Mouse (Mus musculus): Measurements from ENCODE around the gene Nelfe. TPM values are rescaled to one million over a fixed set of nuclear protein-coding genes. Genes with fewer than 3 reads are reported as not detected.
"Not testable (repeated sequence)": the region's sequence is repeated elsewhere in the genome, so short reads cannot be mapped to it uniquely, and the experiment has no call there.

The Nelfe gene
- total RNA-seq, 4 experiments from 2014 or later, result 16.6 to 17.9 (median 16.7) TPM

GRCm38 (mm10) chr17:34893072-34893824 is 43.1 kb downstream of the Nelfe start:
- no peak for DNase-seq (ENCODE audit: low spot score)

- DNase-seq (ENCODE audit: low spot score), result peak; percentile 91
Measured at GRCm38 (mm10) chr17:34894074-34894597, 43.9 kb downstream of the Nelfe start.

GRCm38 (mm10) chr17:34894801-34895530 is 44.8 kb downstream of the Nelfe start:
- DNase-seq (ENCODE audit: low spot score), result peak; percentile 35

DNA sequence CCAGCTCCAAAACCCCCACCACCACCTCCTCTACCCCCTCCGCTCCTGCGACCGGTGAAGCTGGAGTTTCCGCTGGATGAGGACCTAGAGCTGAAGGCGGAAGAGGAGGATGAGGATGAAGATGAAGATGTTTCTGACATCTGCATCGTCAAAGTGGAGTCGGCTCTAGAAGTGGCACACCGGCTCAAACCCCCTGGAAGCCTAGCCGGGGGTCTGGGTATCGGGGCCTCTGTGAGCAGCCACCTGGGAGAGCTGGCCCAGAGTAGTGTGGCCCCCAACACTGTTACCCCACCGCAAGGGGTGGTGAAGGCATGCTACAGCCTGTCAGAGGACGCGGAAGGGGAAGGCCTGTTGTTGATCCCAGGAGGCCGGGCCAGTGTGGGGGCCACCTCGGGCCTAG is 45.5 kb downstream of the Nelfe start:
- no peak for DNase-seq (ENCODE audit: low spot score)

DNA sequence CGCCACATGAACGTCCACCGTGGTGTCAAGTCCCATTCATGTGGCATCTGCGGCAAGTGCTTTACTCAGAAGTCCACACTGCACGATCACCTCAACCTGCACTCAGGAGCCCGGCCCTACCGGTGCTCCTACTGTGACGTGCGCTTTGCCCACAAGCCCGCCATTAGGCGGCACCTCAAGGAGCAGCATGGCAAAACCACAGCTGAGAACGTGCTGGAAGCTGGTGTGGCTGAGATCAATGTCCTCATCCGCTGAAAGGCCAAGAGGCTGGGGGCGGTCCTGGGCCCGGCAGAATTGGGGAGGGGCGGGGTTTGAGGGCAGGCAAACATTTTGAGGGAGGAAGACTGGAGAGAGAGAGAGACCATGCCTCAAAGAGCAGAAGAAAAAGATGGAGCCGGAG is 46.2 kb downstream of the Nelfe start:
- DNase-seq (ENCODE audit: low spot score), result no peak

DNA sequence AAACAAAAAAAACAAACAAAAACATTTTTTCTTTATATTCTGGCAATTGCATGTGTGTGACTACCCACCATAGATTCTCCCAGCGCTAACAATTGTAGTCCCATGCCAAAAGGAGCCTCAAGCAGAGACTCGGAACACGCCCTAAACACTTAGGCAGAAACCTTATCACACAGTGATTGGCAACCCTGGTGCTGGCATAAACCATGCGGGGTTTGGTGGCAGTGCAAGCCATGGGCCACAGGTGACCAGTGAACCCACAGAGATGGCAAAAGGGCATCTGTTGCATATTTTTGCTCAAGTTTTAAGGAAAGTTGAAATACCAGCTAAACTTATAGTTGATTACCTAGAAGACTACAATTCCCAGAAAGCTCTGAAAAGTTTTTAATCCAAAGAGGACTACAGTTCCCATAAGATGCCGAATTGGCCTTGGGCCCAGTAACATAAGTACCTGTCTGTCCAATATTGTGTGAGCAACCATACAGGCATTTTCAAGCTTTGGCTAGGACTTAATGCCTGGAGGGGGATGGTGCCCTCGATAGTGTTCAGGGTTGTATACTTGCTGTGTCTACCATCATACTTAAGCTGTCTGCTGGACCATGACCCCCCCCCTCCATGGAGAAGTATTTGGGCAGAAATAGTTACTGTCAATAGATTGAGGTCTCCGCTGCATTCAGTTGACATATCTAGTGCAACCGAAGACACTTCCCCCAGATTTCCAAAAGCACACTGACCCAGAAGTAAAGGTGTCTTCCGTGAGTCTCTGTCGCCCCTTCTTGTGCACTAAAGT is 47.4 kb downstream of the Nelfe start:
- peak; percentile 24 for DNase-seq (ENCODE audit: low spot score)

DNA sequence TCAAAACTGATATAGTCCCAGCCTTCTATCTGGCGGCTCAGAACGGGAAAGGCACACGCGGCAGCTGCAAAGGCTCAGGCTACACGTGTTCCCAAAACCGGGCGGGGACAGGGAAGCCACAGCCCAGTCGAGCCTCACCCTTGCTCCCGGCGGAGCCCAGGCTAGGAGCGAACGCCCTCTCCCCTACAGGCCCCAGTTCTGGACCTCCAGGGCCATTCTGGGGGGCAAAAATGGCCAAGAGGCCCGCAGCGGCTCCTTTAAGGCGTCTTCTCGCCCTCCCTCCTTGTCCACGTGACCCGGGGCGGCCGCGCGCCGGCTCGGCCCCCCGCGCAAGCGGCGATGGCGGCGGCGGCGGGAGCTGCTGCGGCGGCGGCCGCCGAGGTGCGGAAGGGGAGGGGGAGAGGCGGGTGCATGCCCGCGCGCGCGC is 48.0 kb downstream of the Nelfe start, which contains the start of the genes C2 and Ehmt2:
TSS of gene C2 (minus strand) at position 106 of the 427 bp plus-strand sequence.
TSS of gene Ehmt2 (plus strand) at position 310 of the 427 bp plus-strand sequence.
- peak; percentile 78 for DNase-seq (ENCODE audit: low spot score)

DNA sequence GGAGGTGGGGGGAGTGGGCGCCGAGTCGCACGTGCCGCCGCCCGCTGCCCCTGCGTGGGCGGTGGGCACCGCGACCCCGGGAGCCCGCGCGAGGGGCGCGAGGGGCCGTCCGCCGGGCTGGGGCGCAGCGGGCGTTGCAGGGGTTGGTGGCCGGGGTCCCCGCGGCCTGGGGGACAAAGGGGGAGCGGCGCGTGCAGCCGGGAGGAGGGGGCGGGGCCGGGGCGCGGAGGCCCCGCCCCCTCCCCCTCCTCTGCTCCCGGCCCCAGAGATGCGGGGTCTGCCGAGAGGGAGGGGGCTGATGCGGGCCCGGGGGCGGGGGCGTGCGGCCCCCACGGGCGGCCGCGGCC is 48.5 kb downstream of the Nelfe start:
- no peak for DNase-seq (ENCODE audit: low spot score)

DNA sequence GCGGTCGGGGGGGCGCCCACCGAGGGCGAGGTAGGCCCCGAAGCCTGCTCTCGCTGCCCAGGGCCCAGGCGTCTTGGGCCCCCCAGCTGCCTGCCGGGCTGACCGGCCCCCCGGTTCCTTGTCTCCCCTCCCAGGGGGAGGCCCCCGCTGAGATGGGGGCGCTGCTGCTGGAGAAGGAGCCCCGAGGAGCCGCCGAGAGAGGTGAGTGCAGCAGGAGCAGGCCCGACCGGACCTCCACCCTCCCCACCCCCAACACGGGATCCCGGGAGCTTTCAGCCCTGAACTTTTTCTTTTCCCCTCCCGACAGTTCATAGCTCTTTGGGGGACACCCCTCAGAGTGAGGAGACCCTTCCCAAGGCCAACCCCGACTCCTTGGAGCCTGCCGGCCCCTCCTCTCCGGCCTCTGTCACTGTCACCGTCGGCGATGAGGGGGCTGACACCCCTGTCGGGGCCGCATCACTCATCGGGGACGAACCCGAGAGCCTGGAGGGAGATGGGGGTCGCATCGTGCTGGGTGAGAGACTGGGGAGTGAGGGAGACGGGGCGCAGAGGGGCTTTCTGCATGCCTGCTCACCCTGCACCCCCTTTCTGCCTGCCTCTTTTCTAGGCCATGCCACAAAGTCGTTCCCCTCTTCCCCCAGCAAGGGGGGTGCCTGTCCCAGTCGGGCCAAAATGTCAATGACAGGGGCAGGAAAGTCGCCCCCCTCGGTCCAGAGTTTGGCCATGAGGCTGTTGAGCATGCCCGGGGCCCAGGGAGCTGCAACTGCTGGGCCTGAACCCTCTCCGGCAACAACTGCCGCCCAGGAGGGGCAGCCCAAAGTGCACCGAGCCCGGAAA is 49.1 kb downstream of the Nelfe start:
- DNase-seq (ENCODE audit: low spot score), result peak; percentile 48

GRCm38 (mm10) chr17:34899890-34900243 is 49.7 kb downstream of the Nelfe start:
- peak; percentile 26 for DNase-seq (ENCODE audit: low spot score)

- not testable (repeated sequence) for DNase-seq (ENCODE audit: low spot score)
Measured at GRCm38 (mm10) chr17:34900826-34901225, 50.6 kb downstream of the Nelfe start.

DNA sequence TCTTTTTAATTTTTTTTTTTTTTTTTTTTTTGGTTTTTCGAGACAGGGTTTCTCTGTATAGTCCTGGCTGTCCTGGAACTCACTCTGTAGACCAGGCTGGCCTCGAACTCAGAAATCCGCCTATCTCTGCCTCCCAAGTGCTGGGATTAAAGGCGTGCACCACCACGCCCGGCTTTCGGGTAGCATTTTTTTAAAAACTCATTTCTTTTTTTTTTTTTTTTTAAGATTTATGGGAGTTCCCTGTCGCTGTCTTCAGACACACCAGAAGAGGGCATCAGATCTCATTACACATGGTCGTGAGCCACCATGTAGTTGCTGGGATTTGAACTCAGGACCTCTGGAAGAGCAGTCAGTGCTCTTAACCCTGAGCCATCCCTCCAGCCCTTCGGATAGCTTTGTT is 51.8 kb downstream of the Nelfe start:
- not testable (repeated sequence) for DNase-seq (ENCODE audit: low spot score)

DNA sequence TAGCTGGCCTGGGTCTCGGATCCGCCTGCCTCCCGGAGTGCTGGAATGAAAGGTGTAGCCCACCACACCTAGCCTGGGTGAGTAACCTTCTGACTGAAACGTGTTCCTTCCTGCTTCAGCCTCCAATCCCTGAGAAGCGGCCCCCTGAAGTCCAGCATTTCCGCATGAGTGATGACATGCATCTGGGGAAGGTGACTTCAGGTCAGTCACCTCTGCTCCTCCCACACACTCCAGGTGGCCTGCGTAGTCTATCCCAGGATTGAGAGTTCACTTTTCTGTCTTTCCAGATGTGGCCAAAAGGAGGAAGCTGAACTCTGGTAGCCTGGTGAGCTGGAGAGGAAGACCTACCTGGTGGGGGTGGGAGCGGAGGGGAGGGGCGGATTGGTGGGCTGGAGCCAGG is 52.7 kb downstream of the Nelfe start:
- DNase-seq (ENCODE audit: low spot score), result no peak

Small RNAs within 50 kb of the gene (microRNA-seq; reads per million reads assigned to microRNA genes)
- not detected for gene Mir6970
- gene Mir6971, result 2.5 reads per million
- gene Mir6972, result not detected

Other genes with a start within 250 kb of the Nelfe start
- gene Rnf5, start 246.7 kb upstream of the Nelfe start, total RNA-seq (2022), result 10 to 100 TPM; 37.4 to 42.5 (median 39.1) TPM
- gene Agpat1, start 246.1 kb upstream of the Nelfe start, total RNA-seq (2022), result 10 to 100 TPM; 66.5 to 78.4 (median 73.4) TPM
- 1 to 10 TPM in 3 of 4 experiments, under 1 TPM in 1; 0.94 to 1.3 (median 1.0) TPM for gene Egfl8, start 234.4 kb upstream of the Nelfe start, total RNA-seq (2022)
- gene Ppt2, start 221.9 kb upstream of the Nelfe start, total RNA-seq (2022), result 10 to 100 TPM; 48.1 to 68.8 (median 59.5) TPM
- 1 to 10 TPM in 3 of 4 experiments, under 1 TPM in 1; 0.92 to 1.4 (median 1.1) TPM for gene Prrt1, start 220.9 kb upstream of the Nelfe start, total RNA-seq (2022)
- 1 to 10 TPM; 6.9 to 9.7 (median 8.6) TPM for gene Fkbpl, start 205.6 kb upstream of the Nelfe start, total RNA-seq (2022)
- gene Atf6b, start 203.2 kb upstream of the Nelfe start, total RNA-seq (2022), result 10 to 100 TPM; 14.4 to 19.9 (median 16.0) TPM
- gene Tnxb, start 179.9 kb upstream of the Nelfe start, total RNA-seq (2022), result 10 to 100 TPM; 22.4 to 34.3 (median 32.2) TPM
- gene C4b, start 106.5 kb upstream of the Nelfe start, total RNA-seq (2022), result 10 to 100 TPM; 14.3 to 71.5 (median 21.2) TPM
- under 1 TPM in 1 of 4 experiments, not detected in 3; 0.35 TPM for gene Cyp21a1, start 45.8 kb upstream of the Nelfe start, total RNA-seq (2022)
- gene Stk19, start 13.4 kb upstream of the Nelfe start, total RNA-seq (2022), result 10 to 100 TPM in 2 of 4 experiments, 1 to 10 TPM in 2; 8.2 to 14.6 (median 9.5) TPM
- gene Dxo, start 13.4 kb upstream of the Nelfe start, total RNA-seq (2022), result 10 to 100 TPM; 10.6 to 15.9 (median 11.5) TPM
- 10 to 100 TPM; 21.8 to 29.1 (median 25.8) TPM for gene Skiv2l, start 181 bp upstream of the Nelfe start, total RNA-seq (2022)
- 1 to 10 TPM; 2.2 to 8.5 (median 4.5) TPM for gene Cfb, start 12.1 kb downstream of the Nelfe start, total RNA-seq (2022)
- gene Zbtb12, start 29.1 kb downstream of the Nelfe start, total RNA-seq (2022), result 1 to 10 TPM; 8.5 to 9.9 (median 9.1) TPM
- gene Gm20547, start 31.7 kb downstream of the Nelfe start, total RNA-seq (2022), result not detected
- 1 to 10 TPM; 1.8 to 4.1 (median 3.0) TPM for gene C2, start 47.9 kb downstream of the Nelfe start, total RNA-seq (2022)
- gene Ehmt2, start 48.1 kb downstream of the Nelfe start, total RNA-seq (2022), result 10 to 100 TPM; 41.5 to 45.8 (median 42.4) TPM
- not detected for gene Slc44a4, start 64.1 kb downstream of the Nelfe start, total RNA-seq (2022)
- gene Neu1, start 80.9 kb downstream of the Nelfe start, total RNA-seq (2022), result 10 to 100 TPM; 13.0 to 16.1 (median 14.4) TPM
- gene Hspa1b, start 108.8 kb downstream of the Nelfe start, total RNA-seq (2022), result 1 to 10 TPM; 1.4 to 5.5 (median 2.6) TPM
- gene Gm20481, start 119.5 kb downstream of the Nelfe start, total RNA-seq (2022), result not detected
- gene Hspa1a, start 121.8 kb downstream of the Nelfe start, total RNA-seq (2022), result 1 to 10 TPM; 1.8 to 7.5 (median 3.6) TPM
- 10 to 100 TPM in 2 of 4 experiments, 1 to 10 TPM in 2; 8.7 to 13.3 (median 11.0) TPM for gene Hspa1l, start 122.3 kb downstream of the Nelfe start, total RNA-seq (2022)
- gene Lsm2, start 131.5 kb downstream of the Nelfe start, total RNA-seq (2022), result 10 to 100 TPM; 17.5 to 21.7 (median 17.9) TPM
- 10 to 100 TPM; 28.3 to 31.4 (median 29.3) TPM for gene Vars, start 150.6 kb downstream of the Nelfe start, total RNA-seq (2022)
- 10 to 100 TPM; 12.0 to 18.5 (median 16.6) TPM for gene Vwa7, start 166.2 kb downstream of the Nelfe start, total RNA-seq (2022)
- gene Sapcd1, start 177.6 kb downstream of the Nelfe start, total RNA-seq (2022), result not detected
- under 1 TPM in 2 of 4 experiments, not detected in 2; 0.33 to 0.56 TPM for gene Msh5, start 196.4 kb downstream of the Nelfe start, total RNA-seq (2022)
- 10 to 100 TPM; 21.6 to 33.8 (median 30.0) TPM for gene Clic1, start 199.6 kb downstream of the Nelfe start, total RNA-seq (2022)
- gene Ddah2, start 208.6 kb downstream of the Nelfe start, total RNA-seq (2022), result 10 to 100 TPM; 13.5 to 22.7 (median 21.5) TPM
- not detected for gene Ly6g6c, start 215.0 kb downstream of the Nelfe start, total RNA-seq (2022)
- gene Mpig6b, start 215.8 kb downstream of the Nelfe start, total RNA-seq (2022), result 1 to 10 TPM in 1 of 4 experiments, under 1 TPM in 3; 0.34 to 1.0 (median 0.85) TPM
- gene Ly6g6e, start 226.5 kb downstream of the Nelfe start, total RNA-seq (2022), result not detected
- gene Ly6g6d, start 227.7 kb downstream of the Nelfe start, total RNA-seq (2022), result under 1 TPM in 3 of 4 experiments, not detected in 1; 0.69 to 0.95 (median 0.85) TPM
- under 1 TPM in 1 of 4 experiments, not detected in 3; 0.24 TPM for gene Ly6g6f, start 235.2 kb downstream of the Nelfe start, total RNA-seq (2022)
- gene Abhd16a, start 238.9 kb downstream of the Nelfe start, total RNA-seq (2022), result 10 to 100 TPM; 60.7 to 64.8 (median 62.3) TPM

Data from heart, adult 8-10 months (tissue).